Mouse (Mus musculus): ENCODE measurements around the gene Lipa.

Lipa gene

GRCm38 (mm10) chr19:34523106-34523725 lies 4.1 kb downstream of the Lipa start:
- DNase-seq (ENCODE audit: low read depth), result no peak

DNA sequence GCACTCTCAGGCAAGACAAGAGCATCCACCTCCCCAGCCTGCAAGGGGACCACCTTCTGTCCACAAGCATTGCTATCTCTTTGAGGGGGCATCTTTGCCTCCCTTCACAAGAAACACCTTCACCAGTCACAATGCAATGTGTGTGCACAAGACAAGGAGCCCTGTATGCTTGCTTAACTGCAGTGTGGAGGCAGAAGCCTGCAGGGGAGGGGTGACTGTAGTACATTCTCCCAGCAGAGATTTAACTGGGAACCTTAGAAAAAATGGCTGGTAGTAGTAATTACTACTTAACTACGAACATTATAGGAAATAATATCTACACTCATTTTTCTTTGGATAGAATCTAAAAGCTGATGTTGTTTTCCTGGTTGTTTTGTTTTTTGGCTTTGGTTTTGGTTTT lies 5.3 kb downstream of the Lipa start:
- DNase-seq (ENCODE audit: low read depth), result no peak

DNA sequence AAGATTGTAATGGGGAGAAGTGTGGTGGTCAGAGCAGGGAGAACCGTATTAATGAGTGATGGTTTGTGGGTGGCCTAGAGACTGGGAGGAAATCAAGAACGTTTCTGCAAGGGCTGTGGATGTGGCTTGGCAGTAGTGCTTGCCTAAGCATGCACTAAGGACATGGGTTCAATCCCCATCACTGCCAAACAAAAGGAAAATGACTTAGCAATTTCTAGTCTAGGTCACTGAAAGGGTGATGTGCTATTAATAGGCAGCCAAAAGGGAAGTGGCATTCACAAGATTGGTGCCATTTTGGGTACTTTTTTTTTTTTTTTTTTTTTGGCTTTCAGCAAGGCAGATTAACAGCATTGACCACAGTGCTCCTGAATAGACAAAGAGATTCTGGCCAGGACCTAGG lies 5.9 kb downstream of the Lipa start:
- DNase-seq (ENCODE audit: low read depth), result no peak

DNA sequence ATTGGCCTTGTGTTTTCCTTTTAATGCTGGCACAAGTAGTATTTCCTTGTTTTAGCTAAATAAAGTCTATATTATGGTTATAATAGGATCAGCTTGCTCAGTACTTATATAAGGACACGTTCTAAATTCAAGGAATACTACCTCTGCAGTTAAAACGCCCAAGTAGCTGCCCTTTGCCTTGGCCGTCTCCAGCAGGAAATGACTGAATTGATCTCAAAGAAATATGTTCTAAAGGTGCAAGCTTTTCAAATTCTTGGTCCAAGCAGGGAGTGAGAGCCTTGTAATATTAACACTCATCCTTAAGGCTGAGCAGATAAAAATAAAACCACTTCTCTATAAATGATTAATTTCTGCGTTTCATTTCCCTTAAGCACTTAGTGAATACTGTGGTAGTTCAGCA lies 7.2 kb downstream of the Lipa start:
- DNase-seq (ENCODE audit: low read depth), result no peak

DNA sequence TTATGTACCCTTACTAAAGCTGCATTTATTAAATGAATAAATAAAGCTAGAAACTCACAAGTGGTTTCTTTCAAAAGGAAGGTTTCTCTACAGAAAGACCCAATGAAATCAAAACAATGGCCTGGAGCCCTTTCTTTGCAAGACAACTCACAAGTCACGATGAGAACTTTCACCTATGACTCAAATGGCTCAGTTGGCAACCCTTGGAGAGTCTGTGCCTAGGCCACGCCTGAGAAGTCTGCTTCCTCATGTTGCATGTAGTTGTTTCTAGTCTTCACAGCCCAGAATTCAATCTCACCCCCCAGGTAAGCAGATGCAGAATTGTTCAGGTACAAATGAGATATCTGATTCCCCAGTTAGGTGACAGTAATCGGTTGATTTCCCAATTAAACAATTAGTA lies 7.6 kb downstream of the Lipa start:
- no peak for DNase-seq (ENCODE audit: low read depth)

DNA sequence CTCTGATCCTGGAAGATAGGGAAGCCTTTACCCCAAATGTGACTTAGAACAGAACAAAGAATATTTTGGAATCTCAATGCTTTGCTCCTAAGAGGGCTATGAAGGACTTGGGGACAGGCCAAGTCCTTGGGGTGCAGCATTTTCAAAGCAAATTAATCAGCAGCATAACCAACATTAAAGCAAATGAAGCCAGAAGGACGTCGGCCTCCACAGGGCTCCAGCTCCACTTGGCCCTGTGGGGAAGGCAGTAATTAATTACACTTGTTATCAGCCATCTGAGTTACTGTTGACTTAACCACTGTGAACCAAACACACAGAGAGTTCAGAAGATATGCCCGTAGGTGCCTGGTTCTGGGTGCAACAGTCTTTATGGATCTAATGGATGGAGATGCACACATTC lies 8.5 kb downstream of the Lipa start:
- no peak for DNase-seq (ENCODE audit: low read depth)

- no peak for DNase-seq (ENCODE audit: low read depth)
These were observed 9.3 kb downstream of the Lipa start for GRCm38 (mm10) chr19:34517812-34518594.

- DNase-seq (ENCODE audit: low read depth), result no peak
These were observed 10.1 kb downstream of the Lipa start for GRCm38 (mm10) chr19:34517197-34517596.

- DNase-seq (ENCODE audit: low read depth), result no peak
These were observed 10.9 kb downstream of the Lipa start for GRCm38 (mm10) chr19:34516346-34516745.

- DNase-seq (ENCODE audit: low read depth), result no peak
These were observed 11.6 kb downstream of the Lipa start for GRCm38 (mm10) chr19:34515681-34516080.

DNA sequence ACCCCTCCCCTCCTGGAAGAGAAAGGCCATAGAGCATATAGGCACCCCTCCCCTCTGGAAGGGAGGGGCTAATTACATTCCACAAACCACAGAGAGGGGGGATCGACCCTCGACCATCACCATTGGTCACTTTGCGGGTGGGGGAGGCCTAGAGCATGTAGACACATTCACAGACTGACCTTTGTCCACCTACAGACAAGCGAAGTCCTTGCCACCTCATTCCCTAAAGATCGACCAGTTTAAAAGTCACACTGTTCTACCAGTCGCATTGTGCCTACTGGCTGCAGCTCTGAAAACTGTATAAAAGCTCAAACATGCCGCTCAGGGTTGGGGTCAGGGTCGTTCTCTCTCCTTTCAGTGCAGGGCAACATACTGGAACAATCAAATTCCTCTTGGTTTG lies 15.7 kb downstream of the Lipa start:
- no peak for DNase-seq (ENCODE audit: low read depth)

GRCm38 (mm10) chr19:34510717-34511116 lies 16.6 kb downstream of the Lipa start:
- DNase-seq (ENCODE audit: low read depth), result no peak

DNA sequence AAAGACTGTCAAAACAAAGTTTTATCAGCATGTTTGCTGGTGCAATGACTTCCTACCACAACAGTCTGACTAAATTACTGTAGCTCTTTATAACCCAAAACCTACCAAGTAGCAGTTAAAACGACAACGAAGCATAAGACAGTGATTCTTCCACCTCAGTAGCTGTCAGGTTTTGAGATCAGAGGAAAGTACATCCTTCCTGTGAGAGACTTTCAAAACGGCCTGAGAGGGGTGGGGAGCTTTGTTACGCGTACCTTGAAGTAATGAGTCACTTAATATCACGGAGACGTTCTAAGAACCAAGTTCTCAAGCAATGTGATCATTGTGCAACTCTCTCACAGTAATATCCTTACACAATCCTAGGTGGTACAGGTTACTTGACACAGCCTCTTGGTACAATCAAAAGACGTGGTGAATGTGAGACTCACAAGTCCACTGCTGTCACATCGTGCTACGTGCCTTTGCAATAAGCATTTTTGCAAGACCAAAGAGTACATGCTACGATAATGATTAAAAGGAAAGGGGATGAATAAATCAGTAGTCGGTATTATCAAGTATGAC lies 22.0 kb downstream of the Lipa start:
- no peak for DNase-seq (ENCODE audit: low read depth)

- peak; percentile 81 for DNase-seq (ENCODE audit: low read depth)
These were observed 26.5 kb downstream of the Lipa start for GRCm38 (mm10) chr19:34500763-34501162.

DNA sequence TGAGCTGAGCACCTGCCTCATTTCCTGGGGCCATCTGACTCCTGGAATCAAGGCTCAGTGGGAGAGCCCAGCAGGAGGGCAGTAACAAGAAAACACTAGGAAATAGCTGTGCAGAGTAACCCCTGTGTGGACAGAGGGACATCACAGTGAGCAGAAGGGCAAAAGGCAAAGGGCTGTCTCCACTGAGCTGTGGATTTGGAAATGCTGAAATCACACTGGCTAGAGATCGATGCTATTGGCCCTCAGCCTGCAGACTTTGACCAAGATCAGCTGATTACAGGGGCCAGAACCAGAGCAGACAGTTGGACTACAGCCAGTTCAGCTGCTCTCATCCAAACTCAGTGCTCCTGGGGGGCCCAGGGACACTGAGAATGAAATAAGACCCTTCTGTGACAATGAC lies 30.9 kb downstream of the Lipa start:
- DNase-seq (ENCODE audit: low read depth), result no peak

DNA sequence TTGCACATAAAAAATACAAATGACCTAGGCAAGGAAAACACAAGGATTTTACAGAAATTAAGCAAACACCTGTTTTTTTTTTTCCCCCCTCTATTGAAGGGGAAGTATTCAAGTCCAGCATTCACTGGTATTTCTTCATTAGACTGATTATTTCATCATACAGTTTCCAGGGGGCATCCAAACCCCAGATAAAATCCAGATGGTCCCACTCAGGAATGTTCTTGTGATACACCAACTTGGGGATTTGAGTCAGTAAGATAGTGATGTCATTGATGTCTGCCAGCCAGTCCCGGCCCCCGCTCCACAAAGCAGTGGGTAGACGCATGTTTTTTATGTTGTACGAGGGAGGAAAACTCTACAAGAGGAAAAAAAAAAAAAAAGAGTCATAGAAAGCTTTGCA lies 33.4 kb downstream of the Lipa start:
- DNase-seq (ENCODE audit: low read depth), result no peak

DNA sequence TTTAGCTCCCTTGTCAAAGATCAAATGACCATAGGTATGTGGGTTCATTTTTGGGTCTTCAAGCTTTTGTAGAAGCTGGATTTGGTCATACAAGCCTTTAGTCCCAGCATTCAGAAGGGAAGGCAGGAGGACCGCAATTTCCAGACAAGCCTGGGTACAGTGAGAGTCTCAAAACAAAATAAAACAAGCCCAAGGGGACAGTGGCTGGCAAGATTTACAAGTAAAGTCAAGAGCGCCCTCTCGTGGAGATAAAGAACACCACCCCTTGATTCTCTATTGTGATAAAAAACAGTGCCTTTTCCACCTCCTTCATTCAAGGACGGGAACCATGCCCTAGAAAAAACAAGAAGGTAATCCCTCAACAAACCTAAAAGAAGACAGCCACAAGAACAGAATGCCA lies 43.7 kb downstream of the Lipa start:
- peak; percentile 43 for DNase-seq (ENCODE audit: low read depth)

- DNase-seq (ENCODE audit: low read depth), result no peak
These were observed 52.0 kb downstream of the Lipa start, which contains the start of gene Ch25h for GRCm38 (mm10) chr19:34474991-34475971. Gene Ch25h, minus strand, starts transcription at chr19:34475164.

GRCm38 (mm10) chr19:34474228-34474990 lies 52.9 kb downstream of the Lipa start:
- no peak for DNase-seq (ENCODE audit: low read depth)

- no peak for DNase-seq (ENCODE audit: low read depth)
These were observed 55.6 kb downstream of the Lipa start for GRCm38 (mm10) chr19:34471703-34472102.

GRCm38 (mm10) chr19:34468794-34469193 lies 58.5 kb downstream of the Lipa start:
- DNase-seq (ENCODE audit: low read depth), result no peak

Measured in c-Kit-positive CD71-positive TER-119-negative erythroid progenitor cells, embryonic 14.5 days (primary cell).